Mouse (Mus musculus) bone marrow, adult 2 months (tissue): Measurements from ENCODE around the gene Apbb1ip.

Experiments
- CTCF ChIP-seq: fragments of 200-500 bp; IDR thresholded peaks from 2 replicates; pipeline ENCODE4 v1.5.1; 2011; ENCODE audit warnings: low read length, control low read depth; ENCODE audit not compliant: control insufficient read depth, insufficient read depth
- POLR2A ChIP-seq: fragments of 200-500 bp; IDR thresholded peaks from 2 replicates; pipeline ENCODE4 v1.6.1; 2011; ENCODE audit warnings: low read depth, mild to moderate bottlenecking, control low read depth, low read length, borderline replicate concordance; ENCODE audit not compliant: control insufficient read depth

GRCm38 (mm10) chr2:22784771-22785170 lies 10.9 kb downstream of the Apbb1ip start:
- TF ChIP-seq POLR2A (no peak), CTCF (no peak)
